In the genomic region with DNA sequence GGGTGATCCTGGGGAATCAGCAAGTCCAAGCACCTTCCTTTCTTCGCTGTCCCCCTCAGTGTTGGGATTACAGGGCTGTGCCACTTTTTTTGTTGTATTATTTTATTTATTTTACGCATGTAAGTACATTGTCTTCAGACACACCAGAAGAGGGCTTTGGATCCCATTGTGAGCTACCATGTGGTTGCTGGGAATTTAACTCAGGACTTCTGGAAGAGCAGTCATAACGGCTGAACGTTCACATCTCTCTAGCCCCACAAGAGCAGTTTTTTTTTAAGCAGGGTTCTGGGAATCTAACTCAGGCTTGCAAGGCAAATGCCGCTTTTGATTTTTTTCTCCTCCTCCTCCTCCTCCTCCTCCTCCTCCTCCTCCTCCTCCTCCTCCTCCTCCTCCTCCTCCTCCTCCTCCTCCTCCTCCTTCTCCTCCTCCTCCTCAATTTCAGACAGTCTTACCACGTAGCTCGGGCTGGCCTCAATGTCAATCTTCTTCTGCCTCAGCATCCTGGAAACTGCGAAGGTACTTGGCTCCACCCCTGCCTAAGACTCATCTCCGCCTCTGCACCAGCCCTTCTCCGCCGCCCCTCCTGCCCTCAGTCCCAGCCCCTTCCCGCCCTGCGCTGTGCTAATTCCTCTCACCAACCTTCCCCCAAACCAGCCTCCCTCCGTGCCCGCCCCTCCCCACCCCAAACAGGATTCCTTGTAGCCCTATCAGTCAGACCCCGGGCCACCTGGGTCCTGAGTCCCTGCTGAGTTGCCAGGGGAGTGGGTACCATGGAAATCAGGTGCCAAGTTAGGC, we compare ENCODE assay signal across 8 mouse cellular contexts. TPM values are rescaled to one million over a fixed set of nuclear protein-coding genes. Genes with fewer than 3 reads are reported as not detected.
DNase-seq lines count a peak whose midpoint lies in the region; ATAC-seq and TF ChIP-seq lines count a peak whose summit lies in the region.

No protein-coding gene starts in this region.

- no peak overlapping the region for H3K27ac ChIP-seq in cerebellum, adult 2 months (ENCODE audit: insufficient read depth, low read length)
- H3K27ac ChIP-seq in embryonic facial prominence, embryonic 11.5 days (replicated peaks; ENCODE audit: low read depth, low read length), result no peak overlapping the region
- no peak overlapping the region for H3K27ac ChIP-seq in intestine, embryonic 16.5 days (ENCODE audit: low read length)
- H3K27ac ChIP-seq in neural tube, embryonic 12.5 days, result no peak overlapping the region

- H3K9me3 ChIP-seq in embryonic facial prominence, embryonic 11.5 days (replicated peaks; ENCODE audit: control insufficient read depth, low read length), result no peaks in the 10 kb centered on the region
- no peaks in the 10 kb centered on the region for H3K9me3 ChIP-seq in intestine, embryonic 16.5 days (ENCODE audit: control insufficient read depth, low read length)
- H3K9me3 ChIP-seq in neural tube, embryonic 12.5 days, result no peaks in the 10 kb centered on the region

- H3K9ac ChIP-seq in embryonic facial prominence, embryonic 11.5 days (replicated peaks; ENCODE audit: low read length), result no peak overlapping the region
- H3K9ac ChIP-seq in intestine, embryonic 16.5 days (ENCODE audit: low read depth, low read length), result 0 out of 2 replicates have a peak overlapping the region, but pooled peaks have one; percentile 59
- peak overlapping the region; percentile 54 for H3K9ac ChIP-seq in neural tube, embryonic 12.5 days

- peaks cover 9% of the 10 kb centered on the region for H3K4me1 ChIP-seq in cerebellum, adult 2 months (ENCODE audit: control insufficient read depth, insufficient read depth, low read length)
- peaks cover 4% of the 10 kb centered on the region; the same call in 1 of the 2 replicates for H3K4me1 ChIP-seq in embryonic facial prominence, embryonic 11.5 days (ENCODE audit: control insufficient read depth, insufficient read depth, low read length)
- peaks cover 12% of the 10 kb centered on the region for H3K4me1 ChIP-seq in intestine, embryonic 16.5 days (ENCODE audit: control insufficient read depth, insufficient read depth, low read length)
- peaks cover 7% of the 10 kb centered on the region; the same call in 1 of the 2 replicates for H3K4me1 ChIP-seq in neural tube, embryonic 12.5 days

- no peak for ATAC-seq in embryonic facial prominence, embryonic 11.5 days (replicated peaks; ENCODE audit: insufficient number of reproducible peaks, low FRiP score, low TSS enrichment, low read depth)
- no peak for ATAC-seq in intestine, embryonic 16.5 days
- peak; percentile 12; the same call in 1 of the 2 replicates for ATAC-seq in neural tube, embryonic 12.5 days (ENCODE audit: low FRiP score, low read depth)

- no peak for TF ChIP-seq CTCF in cerebellum, adult 2 months (IDR thresholded peaks at IDR 0.05; ENCODE audit: borderline replicate concordance, insufficient read depth, low read depth, low read length)

- peak in 1 of 2 experiments; percentile 33 for DNase-seq in cerebellum, adult 2 months
- no peak for DNase-seq in cerebellum, postnatal 36 days
- peak; percentile 77 for DNase-seq in CD4-positive helper T cell, adult 2 months (ENCODE audit: low read depth, low spot score)
- peak; percentile 40 for DNase-seq in embryonic facial prominence, embryonic 11.5 days (ENCODE audit: low spot score)
- DNase-seq in adrenal gland, postnatal 14 days, result no peak
- no peak for DNase-seq in layer of hippocampus, postnatal 36 days

- H3K36me3 ChIP-seq in embryonic facial prominence, embryonic 11.5 days (replicated peaks; ENCODE audit: control insufficient read depth, insufficient read depth, low read depth, low read length), result no peaks in the 10 kb centered on the region
- H3K36me3 ChIP-seq in intestine, embryonic 16.5 days (ENCODE audit: control insufficient read depth, insufficient read depth, low read length), result no peaks in the 10 kb centered on the region
- no peaks in the 10 kb centered on the region for H3K36me3 ChIP-seq in neural tube, embryonic 12.5 days

- H3K4me3 ChIP-seq in cerebellum, adult 2 months (replicated peaks; ENCODE audit: insufficient read depth, low read depth, low read length), result peak overlapping the region; percentile 58
- H3K4me3 ChIP-seq in embryonic facial prominence, embryonic 11.5 days (ENCODE audit: low read depth, low read length), result no peak overlapping the region
- peak overlapping the region; percentile 41 for H3K4me3 ChIP-seq in intestine, embryonic 16.5 days (ENCODE audit: low read length)
- peak overlapping the region; percentile 29; the same call in 1 of the 2 replicates for H3K4me3 ChIP-seq in neural tube, embryonic 12.5 days

- no peaks in the 10 kb centered on the region for H3K27me3 ChIP-seq in cerebellum, adult 2 months (ENCODE audit: control insufficient read depth, insufficient read depth, low read length)
- peaks cover 3% of the 10 kb centered on the region; the same call in 1 of the 2 replicates for H3K27me3 ChIP-seq in embryonic facial prominence, embryonic 11.5 days (ENCODE audit: control insufficient read depth, insufficient read depth, low read length)
- 0 out of 2 replicates have a peak, but pooled peaks cover 3% of the 10 kb centered on the region for H3K27me3 ChIP-seq in intestine, embryonic 16.5 days (replicated peaks; ENCODE audit: control insufficient read depth, insufficient read depth, low read length)
- H3K27me3 ChIP-seq in neural tube, embryonic 12.5 days (replicated peaks), result no peaks in the 10 kb centered on the region; the same call in 1 of the 2 replicates

- TF ChIP-seq POLR2A in cerebellum, adult 2 months (IDR thresholded peaks at IDR 0.05; ENCODE audit: borderline replicate concordance, insufficient read depth, low read length), result no peak

- peak overlapping the region; percentile 55 for H3K4me2 ChIP-seq in embryonic facial prominence, embryonic 11.5 days (ENCODE audit: low read depth, low read length)
- peak overlapping the region; percentile 62 for H3K4me2 ChIP-seq in intestine, embryonic 16.5 days (ENCODE audit: low read depth, low read length)
- peak overlapping the region; percentile 64 for H3K4me2 ChIP-seq in neural tube, embryonic 12.5 days (replicated peaks)

- whole genome bisulfite sequencing in cerebellum, adult 2 months, result 5% methylated on average over 16 of the region's 16 CpGs
- WGBS in embryonic facial prominence, embryonic 11.5 days, result 5% methylated on average over 14 of the region's 16 CpGs
- 4% methylated on average over 16 of the region's 16 CpGs for WGBS in intestine, embryonic 16.5 days
- 5% methylated on average over 15 of the region's 16 CpGs for WGBS in neural tube, embryonic 12.5 days

RNA-seq across cellular contexts. Expression of gene Fcho1, which starts 3.5 kb away (rescaled TPM):
- 108 and 115 TPM in 2 replicates for polyA plus RNA-seq in cerebellum, adult 2 months (2012; rRNA removed)
- polyA plus RNA-seq in embryonic facial prominence, embryonic 11.5 days (2014; fragmentation: Nextera tagmentation; extraction: Ambion mirVana), result 3.8 and 5.0 TPM in 2 replicates
- polyA plus RNA-seq in intestine, embryonic 16.5 days (2015; fragmentation: Nextera tagmentation; extraction: Ambion mirVana), result 5.0 and 6.4 TPM in 2 replicates
- 34.4 and 38.4 TPM in 2 replicates for polyA plus RNA-seq in neural tube, embryonic 12.5 days (2016; fragmentation: Nextera tagmentation; extraction: Ambion mirVana)
- total RNA-seq in adrenal gland, postnatal 14 days (2021), result 5.4 and 13.9 TPM in 2 replicates
- 100 to 1,000 TPM; 103 to 114 TPM for total RNA-seq in layer of hippocampus, postnatal 36 days (2021)

RNA-seq across cellular contexts. Expression of gene B3gnt3, which starts 27.4 kb away (rescaled TPM):
- 0.44 and 0.48 TPM in 2 replicates for polyA plus RNA-seq in cerebellum, adult 2 months (2012; rRNA removed)
- 0.47 and 0.58 TPM in 2 replicates for polyA plus RNA-seq in embryonic facial prominence, embryonic 11.5 days (2014; fragmentation: Nextera tagmentation; extraction: Ambion mirVana)
- polyA plus RNA-seq in intestine, embryonic 16.5 days (2015; fragmentation: Nextera tagmentation; extraction: Ambion mirVana), result 19.2 and 20.9 TPM in 2 replicates
- polyA plus RNA-seq in neural tube, embryonic 12.5 days (2016; fragmentation: Nextera tagmentation; extraction: Ambion mirVana), result 0.54 and 0.67 TPM in 2 replicates
- total RNA-seq in adrenal gland, postnatal 14 days (2021), result 5.4 and 7.4 TPM in 2 replicates
- under 1 TPM; 0.40 to 0.91 TPM for total RNA-seq in layer of hippocampus, postnatal 36 days (2021)

RNA-seq across cellular contexts. Expression of gene Insl3, which starts 40.0 kb away (rescaled TPM):
- polyA plus RNA-seq in cerebellum, adult 2 months (2012; rRNA removed), result 0.65 and 2.1 TPM in 2 replicates
- 0.42 TPM in 1 of 2 replicates, not detected in the other for polyA plus RNA-seq in embryonic facial prominence, embryonic 11.5 days (2014; fragmentation: Nextera tagmentation; extraction: Ambion mirVana)
- 2.4 and 2.5 TPM in 2 replicates for polyA plus RNA-seq in intestine, embryonic 16.5 days (2015; fragmentation: Nextera tagmentation; extraction: Ambion mirVana)
- 1.2 TPM in 1 of 2 replicates, not detected in the other for polyA plus RNA-seq in neural tube, embryonic 12.5 days (2016; fragmentation: Nextera tagmentation; extraction: Ambion mirVana)
- 8.0 and 9.8 TPM in 2 replicates for total RNA-seq in adrenal gland, postnatal 14 days (2021)
- total RNA-seq in layer of hippocampus, postnatal 36 days (2021), result 1 to 10 TPM in 1 of 2 experiments, not detected in 1; 3.6 TPM

RNA-seq across cellular contexts. Expression of gene Jak3, which starts 52.9 kb away (rescaled TPM):
- 3.6 and 3.9 TPM in 2 replicates for polyA plus RNA-seq in cerebellum, adult 2 months (2012; rRNA removed)
- 1.2 and 1.9 TPM in 2 replicates for polyA plus RNA-seq in embryonic facial prominence, embryonic 11.5 days (2014; fragmentation: Nextera tagmentation; extraction: Ambion mirVana)
- 11.5 and 13.5 TPM in 2 replicates for polyA plus RNA-seq in intestine, embryonic 16.5 days (2015; fragmentation: Nextera tagmentation; extraction: Ambion mirVana)
- polyA plus RNA-seq in neural tube, embryonic 12.5 days (2016; fragmentation: Nextera tagmentation; extraction: Ambion mirVana), result 3.8 and 4.2 TPM in 2 replicates
- total RNA-seq in adrenal gland, postnatal 14 days (2021), result 17.4 and 21.4 TPM in 2 replicates
- total RNA-seq in layer of hippocampus, postnatal 36 days (2021), result 1 to 10 TPM; 5.2 TPM

RNA-seq across cellular contexts. Expression of gene Unc13a, which starts 57.5 kb away (rescaled TPM):
- polyA plus RNA-seq in cerebellum, adult 2 months (2012; rRNA removed), result 97.3 and 110 TPM in 2 replicates
- 1.2 and 1.7 TPM in 2 replicates for polyA plus RNA-seq in embryonic facial prominence, embryonic 11.5 days (2014; fragmentation: Nextera tagmentation; extraction: Ambion mirVana)
- polyA plus RNA-seq in intestine, embryonic 16.5 days (2015; fragmentation: Nextera tagmentation; extraction: Ambion mirVana), result 0.98 and 1.2 TPM in 2 replicates
- 16.3 and 16.7 TPM in 2 replicates for polyA plus RNA-seq in neural tube, embryonic 12.5 days (2016; fragmentation: Nextera tagmentation; extraction: Ambion mirVana)
- total RNA-seq in adrenal gland, postnatal 14 days (2021), result 7.2 and 7.7 TPM in 2 replicates
- total RNA-seq in layer of hippocampus, postnatal 36 days (2021), result 100 to 1,000 TPM; 268 to 288 TPM

Comparison
In these comparisons a context has a peak if more than half of its experiments do, and no peak if none do; other contexts are left out.
1. DNase-seq: peak in CD4-positive helper T cell, adult 2 months (single experiment) and embryonic facial prominence, embryonic 11.5 days (single experiment); none in cerebellum, postnatal 36 days (0 of 2), adrenal gland, postnatal 14 days (single experiment) and layer of hippocampus, postnatal 36 days (0 of 2).
2. RNA of gene B3gnt3, which starts 27.4 kb away (polyA plus RNA-seq): 19.2 to 20.9 TPM in intestine, embryonic 16.5 days; 0.54 to 0.67 TPM in neural tube, embryonic 12.5 days, 0.47 to 0.58 TPM in embryonic facial prominence, embryonic 11.5 days and 0.44 to 0.48 TPM in cerebellum, adult 2 months; every median in the first group is over 10 times any median in the second.
3. Peak in every context shown above with its lines, with median percentiles within 50 percentile points of each other: H3K4me2 ChIP-seq.